Mouse (Mus musculus): ENCODE measurements around the gene Gnai2.

GRCm38 (mm10) chr9:107594281-107595062, 40.7 kb downstream of the Gnai2 start:
- TF ChIP-seq POLR2A (IDR thresholded peaks at IDR 0.05; ENCODE audit: low read depth, low read length) (no peak), CTCF (IDR thresholded peaks at IDR 0.05; ENCODE audit: borderline replicate concordance, insufficient read depth, low read length) (no peak)

Data from embryonic fibroblast, embryonic 13.5 days (primary cell).